Mouse (Mus musculus) C2C12 (cell line): ENCODE measurements at regions not wholly inside any gene's neighbourhood (a gene's known extent, or its start where the extent isn't known, plus 50 kb on each side); places are given as distances from the start of the nearest gene placed in this dataset.

Experiments used
- H3K27me3 ChIP-seq: one replicate; pipeline ENCODE4 v1.6.1; 2011; ENCODE audit not compliant: control insufficient read depth, insufficient read depth, insufficient read length
- H3K36me3 ChIP-seq: one replicate; pipeline ENCODE4 v1.6.1; 2011; ENCODE audit not compliant: control insufficient read depth, insufficient read depth
- H3K4me3 ChIP-seq: one replicate; pipeline ENCODE4 v1.5.1; 2011; ENCODE audit warnings: mild to moderate bottlenecking, control low read depth; ENCODE audit not compliant: poor library complexity, insufficient read depth, severe bottlenecking
- H3K79me2 ChIP-seq: one replicate; pipeline ENCODE4 v1.6.1; 2011; ENCODE audit not compliant: control insufficient read depth, insufficient read depth
- H3K79me3 ChIP-seq: one replicate; pipeline ENCODE4 v1.6.1; 2011; ENCODE audit warnings: low read depth, control low read depth
- H3ac ChIP-seq: one replicate; pipeline ENCODE3; 2011; ENCODE audit warnings: low read depth; ENCODE audit not compliant: control insufficient read depth, insufficient read length
- CEBPB ChIP-seq: IDR thresholded peaks from one replicate; pipeline ENCODE4 v1.6.1; 2011; ENCODE audit warnings: low read depth, mild to moderate bottlenecking, control low read depth, moderate library complexity
- CTCF ChIP-seq: IDR thresholded peaks from one replicate; pipeline ENCODE4 v1.5.1; 2011; ENCODE audit not compliant: control insufficient read depth, insufficient read depth, insufficient read length
- FOSL1 ChIP-seq: IDR thresholded peaks from one replicate; pipeline ENCODE4 v1.8.0; 2011; ENCODE audit warnings: mild to moderate bottlenecking, low read length; ENCODE audit not compliant: poor library complexity, insufficient read depth, severe bottlenecking
- MAX ChIP-seq: IDR thresholded peaks from one replicate; pipeline ENCODE4 v1.6.1; 2011; ENCODE audit warnings: mild to moderate bottlenecking, control low read depth
- MYOD1 ChIP-seq: IDR thresholded peaks from one replicate; pipeline ENCODE4 v1.6.1; 2011; ENCODE audit warnings: low read depth; ENCODE audit not compliant: control insufficient read depth, insufficient read length
- MYOG ChIP-seq: IDR thresholded peaks from one replicate; pipeline ENCODE4 v1.6.1; 2011; ENCODE audit not compliant: control insufficient read depth, insufficient read length; ENCODE audit errors: extremely low read depth
- USF1 ChIP-seq: IDR thresholded peaks from one replicate; pipeline ENCODE4 v1.6.1; 2011; ENCODE audit warnings: low read depth, mild to moderate bottlenecking, control low read depth, moderate library complexity

GRCm38 (mm10) chr3:143527982-143528381 is 646.2 kb upstream of the Pkn2 start:
- H3K4me3 ChIP-seq = no peak overlapping the region
- H3K79me3 ChIP-seq = no peaks in the 10 kb centered on the region
- H3K36me3 ChIP-seq = no peaks in the 10 kb centered on the region
- no peaks in the 10 kb centered on the region for H3K27me3 ChIP-seq
- no peak for TF ChIP-seq MAX
- TF ChIP-seq USF1 = no peak
- no peak for TF ChIP-seq CTCF
- TF ChIP-seq CEBPB = no peak
- TF ChIP-seq FOSL1 = no peak
- TF ChIP-seq MYOD1 = no peak
- no peak for TF ChIP-seq MYOG
- no peak overlapping the region for H3ac ChIP-seq
- no peaks in the 10 kb centered on the region for H3K79me2 ChIP-seq

- no peaks in the 10 kb centered on the region for H3K27me3 ChIP-seq
- no peak overlapping the region for H3ac ChIP-seq
- no peak overlapping the region for H3K4me3 ChIP-seq
- no peaks in the 10 kb centered on the region for H3K79me2 ChIP-seq
- no peaks in the 10 kb centered on the region for H3K36me3 ChIP-seq
- H3K79me3 ChIP-seq = no peaks in the 10 kb centered on the region
- TF ChIP-seq CEBPB (no peak), MYOG (no peak), MYOD1 (no peak), MAX (no peak), USF1 (no peak)
Measured at GRCm38 (mm10) chr3:143527274-143527673, 645.5 kb upstream of the Pkn2 start.

GRCm38 (mm10) chr3:143512517-143513249 is 630.9 kb upstream of the Pkn2 start:
- Histone ChIP-seq H3K4me3 (no peak overlapping the region), H3K79me2 (no peaks in the 10 kb centered on the region), H3K27me3 (no peaks in the 10 kb centered on the region), H3ac (no peak overlapping the region), H3K79me3 (no peaks in the 10 kb centered on the region), H3K36me3 (no peaks in the 10 kb centered on the region)
- TF ChIP-seq FOSL1 (no peak), MYOG (no peak), CTCF (no peak), CEBPB (no peak), USF1 (no peak), MAX (no peak), MYOD1 (no peak)

- Histone ChIP-seq H3K79me3 (no peaks in the 10 kb centered on the region), H3K79me2 (no peaks in the 10 kb centered on the region), H3K27me3 (no peaks in the 10 kb centered on the region), H3K36me3 (no peaks in the 10 kb centered on the region), H3K4me3 (no peak overlapping the region), H3ac (no peak overlapping the region)
- TF ChIP-seq CTCF (no peak), CEBPB (no peak), MAX (no peak), FOSL1 (no peak)
Measured at GRCm38 (mm10) chr3:143509531-143509930, 627.7 kb upstream of the Pkn2 start.

- H3K79me2 ChIP-seq = no peaks in the 10 kb centered on the region
- no peak for TF ChIP-seq USF1
- no peak for TF ChIP-seq MYOG
- no peak for TF ChIP-seq MAX
- TF ChIP-seq CTCF = no peak
- no peak for TF ChIP-seq FOSL1
- no peak for TF ChIP-seq MYOD1
- H3K36me3 ChIP-seq = no peaks in the 10 kb centered on the region
- H3K27me3 ChIP-seq = no peaks in the 10 kb centered on the region
- H3K4me3 ChIP-seq = no peak overlapping the region
- H3ac ChIP-seq = no peak overlapping the region
- H3K79me3 ChIP-seq = no peaks in the 10 kb centered on the region
Measured at GRCm38 (mm10) chr3:143508280-143508679, 626.5 kb upstream of the Pkn2 start.

GRCm38 (mm10) chr3:143501017-143501416 is 619.2 kb upstream of the Pkn2 start:
- Histone ChIP-seq H3K36me3 (no peaks in the 10 kb centered on the region), H3ac (no peak overlapping the region), H3K79me2 (no peaks in the 10 kb centered on the region), H3K4me3 (no peak overlapping the region), H3K27me3 (no peaks in the 10 kb centered on the region), H3K79me3 (no peaks in the 10 kb centered on the region)
- TF ChIP-seq MYOG = no peak
- TF ChIP-seq CTCF = no peak
- peak; percentile 67 for TF ChIP-seq MAX
- peak; percentile 74 for TF ChIP-seq USF1
- no peak for TF ChIP-seq CEBPB
- TF ChIP-seq MYOD1 = no peak
- TF ChIP-seq FOSL1 = no peak
